Mouse (Mus musculus): ENCODE measurements around the gene Cypt4. TPM values are rescaled to one million over a fixed set of nuclear protein-coding genes. Genes with fewer than 3 reads are reported as not detected.
"Not testable (repeated sequence)": the region's sequence is repeated elsewhere in the genome, so short reads cannot be mapped to it uniquely, and the experiment has no call there.

The Cypt4 gene
- not detected in 2 replicates for polyA plus RNA-seq (2015; fragmentation: Nextera tagmentation; extraction: Ambion mirVana)

GRCm38 (mm10) chr9:24624896-24625295, at the start of gene Cypt4:
Cypt4 (plus strand) TSS chr9:24625196.
- Histone ChIP-seq H3K36me3 (no peaks in the 10 kb centered on the region), H3K9me3 (no peaks in the 10 kb centered on the region), H3K4me1 (no peaks in the 10 kb centered on the region), H3K9ac (no peak within 1 kb of the TSS), H3K27ac (replicated peaks) (no peak within 1 kb of the TSS), H3K4me2 (no peak within 1 kb of the TSS), H3K4me3 (no peak within 1 kb of the TSS), H3K27me3 (replicated peaks) (no peaks in the 10 kb centered on the region)
- 88% methylated on average over 5 of the region's 5 CpGs for WGBS
- ATAC-seq (ENCODE audit: extremely low read depth, insufficient number of reproducible peaks, low FRiP score, low TSS enrichment), result no peak

DNA sequence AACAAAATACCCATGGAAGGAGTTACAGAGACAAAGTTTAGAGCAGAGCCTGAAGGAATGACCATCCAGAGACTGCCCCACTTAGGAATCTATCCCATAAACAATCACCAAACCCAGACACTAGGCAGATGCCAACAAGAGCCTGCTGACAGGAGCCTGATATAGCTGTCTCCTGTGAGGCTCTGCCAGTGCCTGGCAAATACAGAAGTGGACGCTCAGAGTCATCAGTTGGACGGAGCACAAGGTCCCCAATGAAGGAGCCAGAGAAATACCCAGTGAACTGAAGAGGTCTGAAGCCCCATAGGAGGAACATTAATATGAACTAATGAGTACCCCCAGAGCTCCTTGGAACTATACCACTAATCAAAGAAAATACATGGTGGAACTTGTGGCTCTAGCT, 12.3 kb downstream of the Cypt4 start:
- ATAC-seq (ENCODE audit: extremely low read depth, insufficient number of reproducible peaks, low FRiP score, low TSS enrichment); H3K9ac ChIP-seq; H3K4me2 ChIP-seq; H3K27ac ChIP-seq (replicated peaks); H3K36me3 ChIP-seq; H3K9me3 ChIP-seq; H3K4me1 ChIP-seq; H3K27me3 ChIP-seq (replicated peaks); H3K4me3 ChIP-seq: not testable (repeated sequence)
- WGBS, result 30% methylated on average over 2 of the region's 2 CpGs

Other genes with a start within 250 kb of the Cypt4 start
- gene Dpy19l1, start 122.1 kb upstream of the Cypt4 start, polyA plus RNA-seq (2015; fragmentation: Nextera tagmentation; extraction: Ambion mirVana), result 5.8 and 6.4 TPM in 2 replicates
- gene Dpy19l2, start 71.1 kb downstream of the Cypt4 start, polyA plus RNA-seq (2015; fragmentation: Nextera tagmentation; extraction: Ambion mirVana), result 0.06 and 0.21 TPM in 2 replicates
- gene Tbx20, start 149.1 kb downstream of the Cypt4 start, polyA plus RNA-seq (2015; fragmentation: Nextera tagmentation; extraction: Ambion mirVana), result 68.8 and 69.5 TPM in 2 replicates

All from heart, embryonic 13.5 days (tissue).